Mouse (Mus musculus): ENCODE measurements at regions not wholly inside any gene's neighbourhood (a gene's known extent, or its start where the extent isn't known, plus 50 kb on each side); places are given as distances from the start of the nearest gene placed in this dataset.
A peak's percentile ranks its signal among the peaks of the same experiment; 100 is the strongest.

GRCm38 (mm10) chr4:124254446-124255182 lies 336.8 kb upstream of the 4930535I16Rik start:
- no peak for DNase-seq (ENCODE audit: low read depth, low spot score)

- no peak for DNase-seq (ENCODE audit: low read depth, low spot score)
Measured at GRCm38 (mm10) chr4:124241600-124241999, 323.8 kb upstream of the 4930535I16Rik start.

- DNase-seq (ENCODE audit: low read depth, low spot score), result no peak
Measured at GRCm38 (mm10) chr4:124236476-124236875, 318.7 kb upstream of the 4930535I16Rik start.

DNA sequence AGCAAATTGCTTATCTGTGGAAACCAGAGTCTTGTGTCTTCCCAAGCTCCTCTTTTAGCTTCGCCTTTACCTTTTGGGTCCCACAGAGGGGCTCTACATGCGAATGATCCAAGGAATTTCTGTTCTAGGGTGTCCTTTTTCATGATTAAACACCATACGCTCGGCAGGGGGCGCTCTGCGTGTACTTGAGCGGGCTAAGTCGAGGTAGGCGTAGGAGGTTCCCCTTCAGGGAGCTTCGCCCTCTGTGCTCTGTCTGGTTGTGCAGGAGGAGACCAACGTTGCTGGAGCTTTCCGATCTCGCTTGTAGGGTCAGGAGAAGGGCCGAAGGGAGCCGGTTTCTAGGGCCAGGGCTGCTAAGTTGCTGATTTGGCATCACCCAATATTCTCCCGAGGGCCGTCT lies 310.7 kb upstream of the 4930535I16Rik start:
- DNase-seq (ENCODE audit: low read depth, low spot score), result peak; percentile 60

DNA sequence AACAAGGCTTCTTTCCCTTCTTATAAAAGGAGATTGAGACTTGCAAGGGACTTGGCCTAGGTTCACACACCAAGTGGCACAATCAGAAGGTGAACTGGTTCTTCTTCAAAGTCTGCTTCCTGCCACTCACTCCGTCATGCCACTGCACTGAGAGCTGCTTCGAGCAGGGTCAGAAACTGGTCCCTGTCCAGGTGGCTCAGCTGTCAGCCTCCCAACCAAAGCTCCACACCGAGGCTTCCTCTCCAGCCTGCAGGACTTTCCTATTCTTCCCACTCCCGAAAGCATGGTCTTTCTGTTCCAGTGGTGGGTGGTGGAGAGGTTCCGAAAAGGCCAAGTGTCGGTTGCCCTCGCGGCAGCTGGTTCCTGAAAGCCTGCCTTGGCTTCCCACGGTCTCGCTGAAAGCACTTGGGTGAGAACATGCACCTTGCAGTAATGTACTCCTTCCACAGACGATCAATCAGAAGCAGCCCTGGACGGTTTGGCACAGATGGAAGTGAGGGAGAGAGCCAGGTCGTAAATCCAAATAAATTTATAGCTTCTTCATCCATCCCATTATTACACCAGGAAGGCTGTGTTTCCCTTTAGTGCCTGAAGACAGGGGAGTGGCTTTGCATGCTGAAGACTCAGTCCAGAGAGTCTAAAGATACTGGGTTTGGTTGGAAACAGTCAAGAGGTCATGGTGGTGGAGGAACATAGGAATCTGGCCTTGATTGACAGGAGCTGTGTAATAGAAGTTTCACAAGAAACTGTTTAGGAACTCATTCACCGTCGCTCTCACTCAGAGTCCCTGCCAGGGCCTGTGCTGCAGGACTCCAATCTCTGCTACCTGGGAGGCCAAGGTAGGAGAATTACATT lies 306.1 kb upstream of the 4930535I16Rik start:
- DNase-seq (ENCODE audit: low read depth, low spot score), result no peak

DNA sequence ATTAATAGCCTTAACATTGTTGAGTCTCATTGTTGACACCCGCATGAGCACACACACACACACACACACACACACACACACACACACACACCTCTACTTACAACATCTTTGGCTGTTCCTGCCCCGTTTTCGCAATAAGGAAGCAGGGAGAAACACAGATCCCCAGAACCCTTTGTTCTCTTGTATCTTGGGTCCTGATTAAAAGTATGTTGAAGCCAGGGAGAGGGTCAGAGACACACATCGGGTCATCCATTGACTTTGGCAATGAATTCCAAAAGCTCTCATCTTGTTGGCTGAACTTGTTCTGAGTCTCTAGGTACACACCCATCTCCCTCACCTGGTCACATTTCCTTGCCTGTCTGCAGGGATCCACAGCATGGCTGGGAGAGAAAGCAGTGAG lies 303.9 kb upstream of the 4930535I16Rik start:
- no peak for DNase-seq (ENCODE audit: low read depth, low spot score)

GRCm38 (mm10) chr4:124217206-124217605 lies 299.4 kb upstream of the 4930535I16Rik start:
- DNase-seq (ENCODE audit: low read depth, low spot score), result no peak

GRCm38 (mm10) chr4:124216351-124216750 lies 298.5 kb upstream of the 4930535I16Rik start:
- DNase-seq (ENCODE audit: low read depth, low spot score), result no peak

GRCm38 (mm10) chr4:124215077-124215476 lies 297.3 kb upstream of the 4930535I16Rik start:
- no peak for DNase-seq (ENCODE audit: low read depth, low spot score)

DNA sequence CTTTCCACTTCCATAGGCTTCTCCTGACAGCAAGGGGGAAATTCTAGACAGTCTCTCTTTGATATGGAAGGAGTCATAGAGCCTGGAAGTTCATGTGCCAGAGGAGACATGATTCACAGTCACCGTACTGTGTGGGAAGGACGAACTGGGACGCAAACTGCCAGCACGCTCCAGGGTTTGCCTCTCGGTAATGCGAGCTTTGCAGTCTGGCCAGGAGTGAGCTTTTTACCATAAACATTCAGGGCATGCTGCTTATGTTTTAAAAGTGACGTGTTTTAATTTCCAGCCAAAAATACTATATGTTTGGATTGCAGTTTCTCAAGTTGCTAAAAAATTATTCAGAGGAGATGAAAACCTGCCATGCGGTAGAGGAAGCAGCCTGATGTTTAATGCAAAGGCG lies 292.3 kb upstream of the 4930535I16Rik start:
- no peak for DNase-seq (ENCODE audit: low read depth, low spot score)

DNA sequence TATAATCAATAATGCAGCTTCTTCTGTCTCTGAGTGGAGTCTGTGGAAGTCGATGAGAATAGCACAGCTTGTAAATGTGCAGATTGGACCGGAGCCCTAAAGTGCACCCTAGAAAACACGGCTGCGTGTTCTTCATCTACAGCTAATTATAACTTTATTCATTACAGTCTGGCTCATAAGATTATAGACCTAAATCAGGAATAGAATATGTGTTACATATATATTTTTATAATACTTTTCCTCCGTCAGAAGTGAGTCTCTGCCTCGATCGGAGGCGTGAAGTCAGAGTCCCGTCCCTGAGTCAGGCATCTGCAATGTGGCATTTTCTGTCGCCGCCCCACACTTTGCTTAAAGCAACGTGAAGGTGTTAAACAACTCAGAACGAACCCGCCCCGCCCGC lies 288.7 kb upstream of the 4930535I16Rik start:
- no peak for DNase-seq (ENCODE audit: low read depth, low spot score)

GRCm38 (mm10) chr4:124203736-124204135 lies 285.9 kb upstream of the 4930535I16Rik start:
- no peak for DNase-seq (ENCODE audit: low read depth, low spot score)

- DNase-seq (ENCODE audit: low read depth, low spot score), result no peak
Measured at GRCm38 (mm10) chr4:124199884-124200844, 282.3 kb upstream of the 4930535I16Rik start.

- DNase-seq (ENCODE audit: low read depth, low spot score), result no peak
Measured at GRCm38 (mm10) chr4:124198832-124199231, 281.0 kb upstream of the 4930535I16Rik start.

DNA sequence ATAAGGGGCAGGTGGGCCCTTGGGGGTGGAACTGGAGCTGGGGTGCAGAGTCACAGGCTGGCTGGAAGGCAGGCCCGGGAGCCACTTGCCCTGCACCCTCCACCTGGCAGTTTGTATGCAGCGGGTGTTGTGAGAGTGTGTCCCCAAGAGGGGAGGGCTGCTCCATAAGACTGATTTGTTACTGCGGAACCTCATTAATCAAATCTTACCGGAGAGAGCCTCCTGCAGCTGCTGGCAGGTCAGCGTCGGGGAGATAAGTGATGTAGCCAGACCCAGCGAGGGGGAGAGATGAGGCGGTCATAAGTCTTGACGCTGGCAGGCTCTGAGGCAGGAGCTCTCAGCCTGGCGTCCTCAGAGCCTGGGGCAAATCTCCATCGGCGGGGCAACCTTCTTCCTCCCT lies 278.9 kb upstream of the 4930535I16Rik start:
- DNase-seq (ENCODE audit: low read depth, low spot score), result no peak

DNA sequence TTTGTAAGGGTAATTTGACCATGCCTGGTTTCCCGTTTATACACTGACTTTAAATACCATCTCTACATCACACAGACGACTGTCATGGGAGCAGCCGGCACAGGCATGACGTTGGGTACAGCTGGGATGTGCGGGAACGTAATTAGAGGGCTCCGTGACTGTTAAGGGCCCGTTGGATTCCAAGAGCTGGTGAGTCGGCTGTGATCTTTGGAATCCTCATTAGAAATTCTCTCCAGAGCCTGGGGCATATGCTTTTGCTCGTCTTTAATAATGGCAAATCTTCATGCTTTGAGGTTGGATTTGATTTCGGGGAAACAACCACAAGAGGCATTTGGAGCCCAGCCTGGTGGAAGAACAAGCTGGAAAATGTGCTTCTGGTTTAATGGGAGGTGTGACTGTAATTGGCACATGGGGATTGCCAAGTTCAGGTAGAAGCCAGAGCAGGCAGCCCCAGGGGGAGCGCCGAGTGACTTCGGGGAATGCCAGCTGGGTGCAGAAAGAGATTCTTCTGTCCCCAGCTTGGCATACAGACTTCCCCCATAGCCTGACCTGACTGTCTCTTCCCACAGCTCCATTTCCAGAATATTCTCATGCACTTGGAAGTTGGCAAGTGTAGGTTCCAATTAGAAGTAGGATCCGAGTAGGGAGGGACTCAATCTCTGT lies 275.4 kb upstream of the 4930535I16Rik start:
- no peak for DNase-seq (ENCODE audit: low read depth, low spot score)

GRCm38 (mm10) chr4:124190775-124191174 lies 273.0 kb upstream of the 4930535I16Rik start:
- no peak for DNase-seq (ENCODE audit: low read depth, low spot score)

DNA sequence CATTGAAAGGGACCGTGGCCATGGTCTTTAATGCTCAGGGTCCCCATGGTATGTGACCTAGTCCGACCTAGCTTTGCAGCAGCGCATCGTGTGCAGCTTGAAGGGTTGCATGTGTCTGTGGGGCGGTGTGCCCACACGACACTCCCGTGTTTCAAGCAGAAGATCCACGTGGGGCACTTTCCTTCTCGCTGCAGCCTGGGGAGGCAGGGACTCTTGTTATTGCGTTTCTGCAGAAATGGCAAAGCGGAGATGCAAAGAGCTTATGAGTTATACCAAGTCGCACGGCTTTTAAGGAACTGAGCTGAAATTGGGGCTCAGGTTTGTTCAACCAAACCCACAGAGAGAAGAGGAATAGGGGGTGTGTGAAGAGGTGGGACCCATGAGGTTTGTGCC lies 272.2 kb upstream of the 4930535I16Rik start:
- no peak for DNase-seq (ENCODE audit: low read depth, low spot score)

DNA sequence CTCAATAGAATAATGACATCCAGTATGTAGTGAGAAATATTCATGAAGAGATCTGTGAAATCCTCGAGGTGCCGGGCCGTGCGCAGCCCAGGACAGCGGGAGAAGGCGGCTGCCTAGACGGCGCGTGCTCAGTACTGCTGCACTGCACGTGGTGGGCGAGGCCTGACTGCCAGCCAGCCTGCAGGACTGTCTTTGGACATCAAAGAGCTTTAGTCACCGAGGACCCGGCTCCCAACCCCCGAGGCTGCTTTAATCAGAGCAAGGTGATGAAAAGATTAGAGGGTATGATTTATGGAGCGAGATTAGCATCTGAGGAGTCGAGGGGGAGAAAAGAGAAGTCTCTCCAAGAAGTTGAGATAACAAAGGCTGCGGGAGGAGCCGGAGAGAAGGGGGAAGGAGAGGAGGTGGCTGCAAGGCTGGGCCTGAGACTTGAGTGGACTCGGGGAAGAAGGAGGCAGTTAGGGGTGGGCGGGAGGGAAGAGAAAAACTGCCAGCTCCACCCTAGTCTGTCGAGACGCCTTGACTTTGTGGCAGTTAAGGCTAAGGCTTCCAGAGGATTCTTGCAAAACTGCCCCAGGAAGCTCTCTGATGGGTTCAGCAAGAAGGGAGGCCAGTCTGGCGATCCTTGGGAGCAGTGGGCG lies 271.6 kb upstream of the 4930535I16Rik start:
- no peak for DNase-seq (ENCODE audit: low read depth, low spot score)

DNA sequence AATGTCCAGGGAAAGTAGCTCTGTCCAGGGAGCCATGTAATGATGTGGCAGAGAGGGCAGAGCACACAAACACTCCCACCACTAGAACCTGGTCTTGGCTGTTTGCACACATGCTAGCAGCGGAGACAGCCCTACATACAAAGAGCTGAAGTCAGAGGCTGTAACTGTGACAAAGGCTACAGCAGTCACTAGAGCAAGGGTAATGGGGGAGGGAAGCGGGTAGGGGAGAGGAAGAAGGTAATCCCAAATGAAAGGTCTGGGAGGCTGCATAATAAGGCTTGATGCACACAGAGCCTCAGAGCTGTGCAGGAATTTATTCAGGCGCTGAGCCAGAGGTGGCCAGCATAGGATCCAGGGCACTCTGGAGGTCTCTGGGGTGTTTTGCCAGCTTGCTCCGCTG lies 269.3 kb upstream of the 4930535I16Rik start:
- DNase-seq (ENCODE audit: low read depth, low spot score), result no peak

GRCm38 (mm10) chr4:124181335-124181734 lies 263.5 kb upstream of the 4930535I16Rik start:
- DNase-seq (ENCODE audit: low read depth, low spot score), result no peak
